Mouse (Mus musculus) bone marrow macrophage, adult 2 months (primary cell): ENCODE data around the gene P3h2.

Experiments
- CTCF ChIP-seq: IDR thresholded peaks from 2 replicates; pipeline ENCODE4 v1.5.1; 2012; ENCODE audit warnings: low read depth, mild to moderate bottlenecking, low read length, moderate library complexity
- POLR2A ChIP-seq: IDR thresholded peaks from 2 replicates; pipeline ENCODE4 v1.6.1; 2012; ENCODE audit warnings: mild to moderate bottlenecking, low read depth, low read length, borderline replicate concordance

DNA sequence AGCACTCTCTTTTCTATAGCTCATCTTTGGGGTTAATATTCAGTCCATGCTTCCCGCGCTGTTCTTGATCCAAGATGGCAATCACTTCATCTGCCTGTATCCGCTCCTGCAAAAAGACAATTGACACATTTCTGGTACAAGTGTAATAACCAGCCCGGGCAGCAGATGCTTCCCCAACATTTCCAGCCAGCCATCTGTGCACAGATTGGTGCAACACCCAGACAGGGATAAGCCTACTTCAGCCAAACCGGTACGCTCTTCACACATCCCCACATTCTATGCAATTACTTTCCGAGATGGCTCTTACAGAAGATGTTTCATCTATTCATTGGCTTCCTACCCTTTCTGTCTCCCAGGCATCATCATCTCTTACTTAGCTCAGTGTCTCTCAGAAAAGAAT is 145.2 kb downstream of the P3h2 start:
- TF ChIP-seq CTCF (no peak), POLR2A (no peak)
